Mouse (Mus musculus): Measurements from ENCODE around the gene Mob3a.

DNA sequence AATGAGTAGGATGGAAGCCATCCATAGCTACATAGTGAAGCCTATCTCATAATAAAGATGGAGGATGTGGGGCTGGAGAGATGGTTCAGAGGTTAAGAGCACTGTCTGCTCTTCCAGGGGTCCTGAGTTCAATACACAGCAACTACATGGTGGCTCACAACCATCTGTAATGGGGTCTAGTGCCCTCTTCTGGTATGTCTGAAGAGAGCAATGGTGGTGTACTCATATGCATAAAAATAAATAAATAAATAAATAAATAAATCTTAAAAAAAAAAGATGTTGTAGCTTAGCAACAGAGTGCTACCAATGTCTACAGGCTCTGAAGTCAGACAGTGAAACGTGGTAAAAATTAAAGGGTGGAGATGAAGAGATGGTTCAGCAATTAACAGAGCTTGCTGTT, 36.9 kb upstream of the Mob3a start:
- TF ChIP-seq POLR2A (IDR thresholded peaks at IDR 0.05; ENCODE audit: insufficient read length, low read depth), result no peak
- no peak for TF ChIP-seq E2F4 (IDR thresholded peaks at IDR 0.05; ENCODE audit: insufficient read depth)
- no peak for TF ChIP-seq MAX (IDR thresholded peaks at IDR 0.05; ENCODE audit: low read depth)
- TF ChIP-seq USF1 (IDR thresholded peaks at IDR 0.05; ENCODE audit: low read depth), result no peak
- no peak for TF ChIP-seq CEBPB (IDR thresholded peaks at IDR 0.05; ENCODE audit: insufficient read depth, poor library complexity, severe bottlenecking)
- no peak for TF ChIP-seq REST (IDR thresholded peaks at IDR 0.05; ENCODE audit: insufficient read depth, insufficient read length)
- TF ChIP-seq MYOG (IDR thresholded peaks at IDR 0.05; ENCODE audit: control insufficient read depth in 1 of 3, insufficient read depth in 1 of 3, insufficient read length in 2 of 3, low read depth in 2 of 3), result no peak
- TF ChIP-seq MYOD1 (IDR thresholded peaks at IDR 0.05; ENCODE audit: control insufficient read depth in 1 of 3, insufficient read length in 2 of 3, low read depth in 2 of 3), result no peak
- TF ChIP-seq SRF (IDR thresholded peaks at IDR 0.05; ENCODE audit: control insufficient read depth, insufficient read length, low read depth), result no peak
